Mouse (Mus musculus): ENCODE results near the gene Zfp184. TPM values are rescaled to one million over a fixed set of nuclear protein-coding genes. Genes with fewer than 3 reads are reported as not detected.

Zfp184 gene
- 2.9 TPM for polyA plus RNA-seq (2014; fragmentation: Illumina TruSeq; extraction: RNeasy Lipid Tissue Mini Kit (QIAGEN cat#74804); ENCODE audit: low read depth, low replicate concordance)

GRCm38 (mm10) chr13:21944926-21945740, at the start of gene Zfp184:
Zfp184 (plus strand) TSS chr13:21945094.

GRCm38 (mm10) chr13:21980981-21981802, 36.3 kb downstream of the Zfp184 start, which contains the start of gene Pom121l2:
Pom121l2 (plus strand) TSS chr13:21981194.

GRCm38 (mm10) chr13:22009642-22010041, 64.7 kb downstream of the Zfp184 start, which contains the start of gene Prss16:
Prss16 (minus strand) TSS chr13:22009742.

Other genes with a start within 250 kb of the Zfp184 start
- not detected for gene Olfr1359, start 247.0 kb upstream of the Zfp184 start, polyA plus RNA-seq (2014; fragmentation: Illumina TruSeq; extraction: RNeasy Lipid Tissue Mini Kit (QIAGEN cat#74804); ENCODE audit: low read depth, low replicate concordance)
- not detected for gene Hist1h2bl, start 229.0 kb upstream of the Zfp184 start, polyA plus RNA-seq (2014; fragmentation: Illumina TruSeq; extraction: RNeasy Lipid Tissue Mini Kit (QIAGEN cat#74804); ENCODE audit: low read depth, low replicate concordance)
- not detected for gene Hist1h2ai, start 228.7 kb upstream of the Zfp184 start, polyA plus RNA-seq (2014; fragmentation: Illumina TruSeq; extraction: RNeasy Lipid Tissue Mini Kit (QIAGEN cat#74804); ENCODE audit: low read depth, low replicate concordance)
- not detected for gene Hist1h3h, start 227.4 kb upstream of the Zfp184 start, polyA plus RNA-seq (2014; fragmentation: Illumina TruSeq; extraction: RNeasy Lipid Tissue Mini Kit (QIAGEN cat#74804); ENCODE audit: low read depth, low replicate concordance)
- gene Hist1h2bm, start 223.1 kb upstream of the Zfp184 start, polyA plus RNA-seq (2014; fragmentation: Illumina TruSeq; extraction: RNeasy Lipid Tissue Mini Kit (QIAGEN cat#74804); ENCODE audit: low read depth, low replicate concordance), result not detected
- not detected for gene Hist1h4j, start 210.0 kb upstream of the Zfp184 start, polyA plus RNA-seq (2014; fragmentation: Illumina TruSeq; extraction: RNeasy Lipid Tissue Mini Kit (QIAGEN cat#74804); ENCODE audit: low read depth, low replicate concordance)
- gene Hist1h4k, start 194.6 kb upstream of the Zfp184 start, polyA plus RNA-seq (2014; fragmentation: Illumina TruSeq; extraction: RNeasy Lipid Tissue Mini Kit (QIAGEN cat#74804); ENCODE audit: low read depth, low replicate concordance), result not detected
- gene Hist1h2ak, start 191.3 kb upstream of the Zfp184 start, polyA plus RNA-seq (2014; fragmentation: Illumina TruSeq; extraction: RNeasy Lipid Tissue Mini Kit (QIAGEN cat#74804); ENCODE audit: low read depth, low replicate concordance), result not detected
- gene Hist1h2bn, start 191.0 kb upstream of the Zfp184 start, polyA plus RNA-seq (2014; fragmentation: Illumina TruSeq; extraction: RNeasy Lipid Tissue Mini Kit (QIAGEN cat#74804); ENCODE audit: low read depth, low replicate concordance), result not detected
- not detected for gene Hist1h1b, start 164.5 kb upstream of the Zfp184 start, polyA plus RNA-seq (2014; fragmentation: Illumina TruSeq; extraction: RNeasy Lipid Tissue Mini Kit (QIAGEN cat#74804); ENCODE audit: low read depth, low replicate concordance)
- not detected for gene Hist1h3i, start 161.7 kb upstream of the Zfp184 start, polyA plus RNA-seq (2014; fragmentation: Illumina TruSeq; extraction: RNeasy Lipid Tissue Mini Kit (QIAGEN cat#74804); ENCODE audit: low read depth, low replicate concordance)
- gene Hist1h2an, start 157.9 kb upstream of the Zfp184 start, polyA plus RNA-seq (2014; fragmentation: Illumina TruSeq; extraction: RNeasy Lipid Tissue Mini Kit (QIAGEN cat#74804); ENCODE audit: low read depth, low replicate concordance), result not detected
- gene Hist1h2bp, start 157.6 kb upstream of the Zfp184 start, polyA plus RNA-seq (2014; fragmentation: Illumina TruSeq; extraction: RNeasy Lipid Tissue Mini Kit (QIAGEN cat#74804); ENCODE audit: low read depth, low replicate concordance), result not detected
- gene Hist1h2bq, start 134.9 kb upstream of the Zfp184 start, polyA plus RNA-seq (2014; fragmentation: Illumina TruSeq; extraction: RNeasy Lipid Tissue Mini Kit (QIAGEN cat#74804); ENCODE audit: low read depth, low replicate concordance), result not detected
- gene Hist1h2ao, start 134.6 kb upstream of the Zfp184 start, polyA plus RNA-seq (2014; fragmentation: Illumina TruSeq; extraction: RNeasy Lipid Tissue Mini Kit (QIAGEN cat#74804); ENCODE audit: low read depth, low replicate concordance), result not detected
- not detected for gene Hist1h4m, start 133.3 kb upstream of the Zfp184 start, polyA plus RNA-seq (2014; fragmentation: Illumina TruSeq; extraction: RNeasy Lipid Tissue Mini Kit (QIAGEN cat#74804); ENCODE audit: low read depth, low replicate concordance)
- gene Hist1h4n, start 112.9 kb upstream of the Zfp184 start, polyA plus RNA-seq (2014; fragmentation: Illumina TruSeq; extraction: RNeasy Lipid Tissue Mini Kit (QIAGEN cat#74804); ENCODE audit: low read depth, low replicate concordance), result not detected
- gene Hist1h2ap, start 111.6 kb upstream of the Zfp184 start, polyA plus RNA-seq (2014; fragmentation: Illumina TruSeq; extraction: RNeasy Lipid Tissue Mini Kit (QIAGEN cat#74804); ENCODE audit: low read depth, low replicate concordance), result not detected
- gene Hist1h2br, start 111.4 kb upstream of the Zfp184 start, polyA plus RNA-seq (2014; fragmentation: Illumina TruSeq; extraction: RNeasy Lipid Tissue Mini Kit (QIAGEN cat#74804); ENCODE audit: low read depth, low replicate concordance), result 1.2 TPM
- gene Pom121l2, start 36.1 kb downstream of the Zfp184 start, polyA plus RNA-seq (2014; fragmentation: Illumina TruSeq; extraction: RNeasy Lipid Tissue Mini Kit (QIAGEN cat#74804); ENCODE audit: low read depth, low replicate concordance), result not detected
- gene Prss16, start 64.6 kb downstream of the Zfp184 start, polyA plus RNA-seq (2014; fragmentation: Illumina TruSeq; extraction: RNeasy Lipid Tissue Mini Kit (QIAGEN cat#74804); ENCODE audit: low read depth, low replicate concordance), result 0.35 TPM
- gene Hist1h2ah, start 90.5 kb downstream of the Zfp184 start, polyA plus RNA-seq (2014; fragmentation: Illumina TruSeq; extraction: RNeasy Lipid Tissue Mini Kit (QIAGEN cat#74804); ENCODE audit: low read depth, low replicate concordance), result not detected
- not detected for gene Hist1h2bk, start 90.8 kb downstream of the Zfp184 start, polyA plus RNA-seq (2014; fragmentation: Illumina TruSeq; extraction: RNeasy Lipid Tissue Mini Kit (QIAGEN cat#74804); ENCODE audit: low read depth, low replicate concordance)
- 7.8 TPM for gene Hist1h4i, start 96.3 kb downstream of the Zfp184 start, polyA plus RNA-seq (2014; fragmentation: Illumina TruSeq; extraction: RNeasy Lipid Tissue Mini Kit (QIAGEN cat#74804); ENCODE audit: low read depth, low replicate concordance)
- not detected for gene Hist1h2ag, start 97.8 kb downstream of the Zfp184 start, polyA plus RNA-seq (2014; fragmentation: Illumina TruSeq; extraction: RNeasy Lipid Tissue Mini Kit (QIAGEN cat#74804); ENCODE audit: low read depth, low replicate concordance)
- gene Hist1h2bj, start 98.1 kb downstream of the Zfp184 start, polyA plus RNA-seq (2014; fragmentation: Illumina TruSeq; extraction: RNeasy Lipid Tissue Mini Kit (QIAGEN cat#74804); ENCODE audit: low read depth, low replicate concordance), result not detected
- not detected for gene Vmn1r188, start 139.3 kb downstream of the Zfp184 start, polyA plus RNA-seq (2014; fragmentation: Illumina TruSeq; extraction: RNeasy Lipid Tissue Mini Kit (QIAGEN cat#74804); ENCODE audit: low read depth, low replicate concordance)
- gene Vmn1r189, start 160.7 kb downstream of the Zfp184 start, polyA plus RNA-seq (2014; fragmentation: Illumina TruSeq; extraction: RNeasy Lipid Tissue Mini Kit (QIAGEN cat#74804); ENCODE audit: low read depth, low replicate concordance), result not detected
- gene Vmn1r191, start 238.9 kb downstream of the Zfp184 start, polyA plus RNA-seq (2014; fragmentation: Illumina TruSeq; extraction: RNeasy Lipid Tissue Mini Kit (QIAGEN cat#74804); ENCODE audit: low read depth, low replicate concordance), result not detected
- gene Vmn1r192, start 246.0 kb downstream of the Zfp184 start, polyA plus RNA-seq (2014; fragmentation: Illumina TruSeq; extraction: RNeasy Lipid Tissue Mini Kit (QIAGEN cat#74804); ENCODE audit: low read depth, low replicate concordance), result not detected

All from adrenal gland, adult 10 weeks (tissue).